Mouse (Mus musculus) liver (tissue): ENCODE measurements around the gene Trappc6a.
A peak's percentile ranks its signal among the peaks of the same experiment; 100 is the strongest.

Source experiments
- DNase-seq: peaks from one replicate; pipeline ENCODE4 v3.0.0-alpha.2; 2020; ENCODE audit warnings: mixed read lengths

Trappc6a gene

GRCm38 (mm10) chr7:19525105-19525481 lies 16.9 kb downstream of the Trappc6a start:
- no peak for DNase-seq

GRCm38 (mm10) chr7:19531077-19531476 lies 22.9 kb downstream of the Trappc6a start:
- DNase-seq, result no peak

DNA sequence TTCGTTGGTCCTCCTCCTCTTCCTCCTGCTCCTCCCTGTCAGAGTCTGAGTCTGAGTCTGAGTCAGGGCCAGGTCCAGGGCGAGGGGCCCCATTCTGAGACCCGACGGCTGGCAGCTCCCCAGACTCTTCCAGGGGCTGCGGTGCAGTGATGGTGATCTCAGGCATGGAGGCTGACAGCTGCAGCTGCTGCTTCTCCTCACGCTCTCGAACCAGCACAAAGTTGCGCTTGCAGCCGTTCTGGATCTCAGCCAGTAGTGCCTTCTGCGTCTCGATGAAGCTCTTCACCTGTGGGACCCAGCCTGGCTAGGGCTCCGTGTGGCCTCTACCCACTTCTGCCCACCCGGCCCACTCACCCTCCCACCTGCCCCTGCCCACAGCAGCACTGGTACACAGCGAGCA lies 24.0 kb downstream of the Trappc6a start:
- DNase-seq, result no peak

DNA sequence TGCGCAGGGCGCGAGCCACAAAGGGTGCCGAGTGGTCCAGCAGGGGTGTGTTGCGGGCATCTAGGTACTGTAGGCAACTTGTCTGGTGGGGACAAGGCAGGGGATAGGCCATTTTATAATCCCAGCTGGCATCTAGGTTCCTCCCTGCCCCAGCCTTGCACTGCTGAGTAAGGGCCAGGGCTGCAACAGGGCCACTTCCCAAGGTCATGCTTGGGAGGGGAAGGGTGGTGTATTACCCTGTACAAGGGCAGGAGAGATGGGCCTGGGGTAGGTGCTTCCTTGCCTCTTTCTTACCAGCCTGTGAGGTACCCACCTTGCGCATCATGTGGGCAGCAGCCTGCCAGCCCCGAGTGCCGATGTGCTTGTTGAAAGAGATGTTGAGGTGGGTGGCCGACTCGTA lies 26.5 kb downstream of the Trappc6a start:
- no peak for DNase-seq

DNA sequence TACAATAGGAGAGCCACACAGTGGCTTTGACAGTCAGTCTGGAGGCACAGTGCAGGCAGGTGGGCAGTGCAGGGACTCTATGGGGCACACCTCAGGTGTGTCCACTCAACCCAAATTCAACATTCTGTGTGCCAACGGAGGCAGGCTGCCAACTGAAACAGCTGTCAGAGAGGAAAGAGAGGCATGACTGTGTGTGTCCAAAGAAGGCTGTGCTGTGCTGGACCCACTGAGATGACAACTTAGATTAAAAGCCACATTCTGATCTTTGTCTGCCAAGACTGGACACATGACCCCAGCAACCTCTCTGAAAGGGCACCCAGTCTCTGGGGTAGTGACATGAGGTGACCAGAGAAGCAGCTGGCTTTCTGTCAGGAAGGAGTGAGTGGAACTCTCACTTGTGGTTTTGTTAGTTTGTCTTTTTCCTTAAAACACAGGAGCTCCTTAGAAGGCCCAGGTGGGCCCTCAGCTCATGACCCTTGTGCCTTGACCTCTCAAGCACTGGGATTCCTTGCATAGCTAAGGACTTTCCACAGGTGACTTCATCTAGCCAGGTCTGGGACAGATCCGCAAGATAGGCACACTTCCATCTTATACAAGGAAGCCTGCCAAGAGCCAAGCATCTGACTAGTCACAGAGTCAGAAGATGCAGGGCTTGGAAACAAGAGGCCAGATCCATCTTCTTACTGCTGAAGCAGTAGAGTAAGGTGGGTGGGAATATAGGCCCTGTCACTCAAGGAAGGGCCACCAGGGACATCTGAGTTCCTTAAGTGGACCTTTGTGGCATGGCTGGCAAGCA lies 32.8 kb downstream of the Trappc6a start:
- no peak for DNase-seq

DNA sequence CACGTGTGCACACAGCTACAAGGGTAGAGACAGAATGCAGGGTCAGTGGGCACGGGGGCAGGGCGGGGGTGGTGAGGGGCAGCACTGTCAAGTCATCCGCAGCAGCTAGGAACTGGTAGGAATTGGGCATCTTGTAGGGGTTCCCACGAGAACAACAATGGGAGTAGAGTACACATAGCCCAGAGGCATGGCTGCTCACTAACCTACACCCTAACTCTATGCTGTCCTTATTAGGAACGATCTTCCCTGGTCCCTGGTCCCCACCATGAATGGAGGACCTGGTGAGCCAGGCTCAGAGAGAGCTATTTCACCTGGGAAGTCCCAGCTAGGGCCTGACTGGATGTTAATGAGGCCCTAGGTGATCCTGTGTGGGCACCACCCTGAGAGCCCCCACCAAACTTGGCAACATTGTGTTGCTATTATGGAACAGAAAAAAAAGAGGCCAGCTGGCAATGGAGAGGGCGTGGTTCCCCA lies 33.5 kb downstream of the Trappc6a start:
- DNase-seq, result no peak

- no peak for DNase-seq
These were observed 34.0 kb downstream of the Trappc6a start for GRCm38 (mm10) chr7:19542155-19542691.

GRCm38 (mm10) chr7:19543584-19543983 lies 35.4 kb downstream of the Trappc6a start:
- no peak for DNase-seq

DNA sequence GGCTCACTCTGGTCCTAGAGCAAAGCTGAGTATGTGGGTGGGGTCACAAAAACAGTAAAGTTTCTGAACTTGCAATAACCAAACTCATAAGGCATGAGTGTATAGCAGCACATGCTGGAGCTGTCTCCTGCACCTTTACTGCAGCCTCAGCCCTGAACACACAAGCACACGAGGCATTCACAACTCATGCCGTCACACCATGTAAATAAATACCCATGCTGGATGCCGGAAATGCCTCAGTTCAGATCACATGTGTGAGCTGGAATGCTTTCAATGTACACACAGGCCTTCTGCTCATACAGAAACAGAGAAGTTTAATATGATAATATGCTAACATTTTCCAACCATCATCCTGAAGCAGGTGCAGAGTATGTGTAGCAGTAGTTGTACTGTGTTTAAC lies 37.8 kb downstream of the Trappc6a start:
- no peak for DNase-seq

DNA sequence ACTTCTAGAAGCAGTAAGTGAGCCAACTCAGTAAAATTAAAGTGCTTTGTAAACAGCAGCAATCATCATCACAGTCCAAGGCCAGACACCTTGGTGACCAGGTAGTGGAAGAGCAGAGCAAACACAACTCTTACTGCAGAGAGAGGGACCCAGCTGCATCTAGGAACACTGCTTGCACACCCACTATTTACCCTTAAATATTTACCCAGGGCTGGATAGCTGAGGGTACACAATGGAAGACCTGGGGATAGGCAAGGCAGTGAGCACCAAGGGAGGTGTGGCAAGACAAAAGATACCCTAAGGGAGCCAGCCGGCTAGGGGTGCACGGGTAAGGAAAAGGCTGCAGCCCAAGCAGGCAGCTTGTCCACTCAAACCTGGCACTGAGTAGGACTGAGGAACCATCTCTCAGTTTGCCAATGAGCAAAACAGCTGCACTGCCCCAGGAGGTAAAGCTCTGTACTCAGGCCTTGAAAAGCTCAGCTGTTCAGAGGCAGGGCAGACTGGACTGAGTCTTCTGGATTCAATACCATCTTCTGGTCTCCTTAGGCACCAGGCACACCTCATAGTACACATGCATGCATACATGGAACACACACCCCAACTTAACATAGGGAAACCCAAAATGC lies 39.3 kb downstream of the Trappc6a start:
- no peak for DNase-seq

- DNase-seq, result no peak
These were observed 41.2 kb downstream of the Trappc6a start for GRCm38 (mm10) chr7:19549394-19549793.

- no peak for DNase-seq
These were observed 43.4 kb downstream of the Trappc6a start for GRCm38 (mm10) chr7:19551634-19552033.

DNA sequence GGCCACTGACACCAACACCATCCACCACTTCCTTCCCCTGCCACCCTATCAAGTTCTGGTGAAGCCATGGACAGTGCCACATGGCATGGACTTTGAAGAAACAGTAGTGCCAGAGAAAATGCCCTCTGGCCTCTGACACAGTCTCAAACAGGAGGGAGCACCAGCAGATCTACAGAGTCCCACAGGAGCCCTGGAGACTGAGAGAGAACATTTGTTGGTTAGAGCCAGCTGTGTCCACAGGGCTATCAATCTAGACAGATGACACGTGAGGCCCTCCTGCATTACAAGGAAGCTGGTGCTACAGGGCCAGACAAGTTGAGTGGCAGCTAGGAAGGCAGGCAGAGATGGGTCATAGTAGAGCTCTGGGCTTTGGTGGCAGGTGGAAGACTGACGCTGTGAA lies 44.2 kb downstream of the Trappc6a start:
- DNase-seq, result no peak

GRCm38 (mm10) chr7:19554168-19554567 lies 46.0 kb downstream of the Trappc6a start:
- DNase-seq, result no peak

- DNase-seq, result no peak
These were observed 48.9 kb downstream of the Trappc6a start for GRCm38 (mm10) chr7:19557086-19557485.

DNA sequence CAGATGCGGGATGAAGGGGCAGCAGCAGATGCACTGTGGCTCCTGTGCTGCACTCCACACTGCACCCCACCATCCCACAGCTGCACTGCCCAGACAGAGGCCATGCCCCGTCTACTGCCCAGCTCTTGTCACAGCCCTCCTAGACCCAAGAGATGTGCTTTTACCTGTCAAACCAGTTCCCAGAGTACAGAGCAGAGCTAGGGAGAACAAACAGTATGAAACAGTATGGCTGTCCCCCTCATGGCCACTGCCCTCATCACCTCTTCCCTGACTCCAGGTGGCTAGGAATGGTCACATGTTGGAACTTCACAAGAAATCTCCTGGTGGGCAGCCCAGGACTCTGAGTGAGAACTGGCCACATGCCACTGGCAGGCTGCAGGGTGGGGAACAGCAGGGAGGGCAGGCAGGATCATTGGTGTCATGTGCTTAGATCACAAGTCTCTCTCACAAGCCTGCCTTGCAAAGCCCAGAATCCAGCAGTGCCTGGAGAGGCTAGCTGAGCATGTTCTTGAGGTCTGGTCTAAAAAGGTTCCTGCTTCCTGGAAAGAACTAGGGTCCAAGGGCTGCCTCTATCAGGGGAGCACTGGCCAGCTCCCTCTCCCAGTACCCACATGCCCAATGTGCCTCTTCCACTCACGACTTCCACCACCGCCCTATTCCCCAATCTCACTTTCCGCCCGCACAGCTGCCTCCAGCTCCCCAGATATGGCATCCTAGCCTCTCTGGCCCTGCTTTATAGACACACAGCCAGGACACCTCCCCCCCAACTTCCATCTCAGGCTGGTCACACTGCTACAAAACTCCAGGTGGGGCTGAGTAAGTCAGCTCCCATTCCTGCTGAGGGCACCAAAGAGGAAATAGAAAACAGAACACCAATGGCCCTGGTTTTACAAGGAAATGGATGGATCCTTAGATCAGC lies 50.0 kb downstream of the Trappc6a start:
- DNase-seq, result peak; percentile 54

- no peak for DNase-seq
These were observed 50.8 kb downstream of the Trappc6a start for GRCm38 (mm10) chr7:19558965-19559364.

DNA sequence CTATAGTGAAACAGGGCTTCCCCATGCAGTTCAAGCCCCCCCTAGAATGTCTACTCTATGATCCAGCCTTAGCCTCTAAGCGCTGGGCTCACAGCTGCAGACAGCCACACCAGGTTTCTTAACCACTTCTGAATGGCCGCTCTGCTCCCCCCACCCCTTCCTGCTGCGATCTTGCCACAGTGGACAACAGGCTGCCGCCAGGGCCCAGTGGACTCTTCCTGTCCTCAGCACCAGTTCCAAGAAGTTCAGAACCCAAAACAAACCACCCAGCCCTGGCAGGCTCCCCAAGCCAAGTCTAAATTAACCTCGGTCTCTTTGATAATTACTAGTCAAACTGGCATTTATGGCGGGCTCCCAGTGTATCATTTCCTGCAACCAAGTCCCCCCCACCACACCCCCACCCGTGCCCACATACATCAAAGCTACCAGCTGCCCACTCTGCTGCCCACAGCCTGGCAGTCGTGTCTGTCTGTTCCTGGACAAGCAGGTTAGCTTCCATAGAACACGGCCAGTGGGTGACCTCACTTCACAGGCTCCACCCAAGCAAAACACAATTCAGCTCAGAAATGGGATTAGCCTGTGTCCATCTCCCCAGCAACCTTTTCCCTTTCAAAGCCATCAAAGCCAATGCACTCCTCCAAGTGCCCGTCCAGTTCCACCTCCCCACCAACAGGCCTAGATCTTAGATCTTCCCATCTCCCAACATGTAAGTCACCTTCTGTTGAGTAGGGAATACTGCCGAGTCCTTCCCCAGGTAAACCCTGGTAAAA lies 52.5 kb downstream of the Trappc6a start:
- peak; percentile 46 for DNase-seq

GRCm38 (mm10) chr7:19561431-19561764 lies 53.2 kb downstream of the Trappc6a start:
- no peak for DNase-seq

GRCm38 (mm10) chr7:19561765-19562642 lies 53.8 kb downstream of the Trappc6a start:
- DNase-seq, result peak; percentile 98
